ENCODE assay signal across 10 mouse cellular contexts in the genomic region with DNA sequence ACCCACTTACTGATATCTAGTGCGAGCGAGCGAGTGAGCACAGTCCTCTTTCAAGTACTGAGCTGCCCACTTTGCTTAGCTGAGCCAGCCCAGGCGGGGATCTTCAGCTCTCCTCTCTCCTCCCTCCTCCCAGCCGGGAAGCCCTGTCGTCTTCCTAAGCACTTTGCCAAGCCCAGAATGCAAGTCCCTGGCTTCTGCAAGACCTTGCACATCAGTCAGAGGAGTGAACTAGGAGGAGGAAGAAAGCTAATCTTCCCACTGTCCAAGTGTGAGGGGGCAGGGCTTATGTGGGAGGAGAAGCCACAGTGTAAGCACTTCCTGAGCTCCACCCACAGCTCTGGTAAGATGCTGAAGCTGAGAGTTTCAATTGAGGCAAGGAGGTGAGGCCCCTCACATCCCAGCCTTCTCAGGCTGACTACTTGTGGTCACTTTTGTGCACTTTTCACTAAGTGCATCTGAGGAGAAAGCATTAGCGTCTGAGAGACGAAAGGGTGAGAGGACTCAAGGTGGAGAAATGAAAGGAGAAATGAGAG.
DNase-seq lines count a peak whose midpoint lies in the region; ATAC-seq lines count a peak whose summit lies in the region.
"Had no signal": no experiment of that assay in that cellular context is flagged by ENCODE, and none has a peak within 500 bp of the region (broad histone marks: within the 10 kb centered on the region; RNA-seq: fewer than 3 reads in every experiment).

No protein-coding gene starts in this region.

- DNase-seq in forebrain, embryonic 10.5 days (ENCODE audit: extremely low spot score, low spot score), result no peak
- no peak for DNase-seq in kidney, adult 8-10 months
- DNase-seq in A20 (ENCODE audit: low read depth, low spot score) (peak; percentile 55), MN1 (ENCODE audit: low spot score) (no peak)
- DNase-seq in limb, embryonic 11.5 days (ENCODE audit: low spot score), result no peak
- no peak for DNase-seq in adrenal gland, adult 2 months
- DNase-seq: kidney, postnatal 14 days had no signal

- no peaks in the 10 kb centered on the region for H3K27me3 ChIP-seq in forebrain, embryonic 10.5 days (ENCODE audit: poor library complexity, severe bottlenecking)
- no peaks in the 10 kb centered on the region for H3K27me3 ChIP-seq in forebrain, embryonic 15.5 days
- H3K27me3 ChIP-seq in kidney, embryonic 16.5 days (ENCODE audit: insufficient read depth, low read length), result no peaks in the 10 kb centered on the region
- no peaks in the 10 kb centered on the region for H3K27me3 ChIP-seq in limb, embryonic 11.5 days (ENCODE audit: control insufficient read depth, insufficient read depth, low read length)
- H3K27me3 ChIP-seq: liver, embryonic 15.5 days had no signal

- peak overlapping the region; percentile 54; the same call in 1 of the 2 replicates for H3K27ac ChIP-seq in forebrain, embryonic 10.5 days
- no peak overlapping the region for H3K27ac ChIP-seq in forebrain, embryonic 15.5 days (replicated peaks)
- H3K27ac ChIP-seq in kidney, embryonic 16.5 days (ENCODE audit: low read length), result no peak overlapping the region
- no peak overlapping the region for H3K27ac ChIP-seq in limb, embryonic 11.5 days (replicated peaks; ENCODE audit: low read depth, low read length)
- H3K27ac ChIP-seq: liver, embryonic 15.5 days had no signal

- H3K36me3 ChIP-seq in forebrain, embryonic 10.5 days (replicated peaks), result no peaks in the 10 kb centered on the region
- no peaks in the 10 kb centered on the region for H3K36me3 ChIP-seq in forebrain, embryonic 15.5 days
- H3K36me3 ChIP-seq in kidney, embryonic 16.5 days (ENCODE audit: insufficient read depth, low read length), result no peaks in the 10 kb centered on the region
- H3K36me3 ChIP-seq in limb, embryonic 11.5 days (ENCODE audit: control insufficient read depth, insufficient read depth, low read length), result no peaks in the 10 kb centered on the region
- H3K36me3 ChIP-seq: liver, embryonic 15.5 days had no signal

- 23% methylated on average over 8 of the region's 8 CpGs for WGBS in forebrain, embryonic 10.5 days
- 40% methylated on average over 8 of the region's 8 CpGs for WGBS in forebrain, embryonic 15.5 days
- WGBS in kidney, embryonic 16.5 days, result 26% methylated on average over 8 of the region's 8 CpGs
- WGBS in limb, embryonic 11.5 days, result 39% methylated on average over 8 of the region's 8 CpGs

- H3K9ac ChIP-seq in forebrain, embryonic 15.5 days (replicated peaks), result no peak overlapping the region
- H3K9ac ChIP-seq in kidney, embryonic 16.5 days (replicated peaks; ENCODE audit: low read length), result no peak overlapping the region
- no peak overlapping the region for H3K9ac ChIP-seq in limb, embryonic 11.5 days (ENCODE audit: low read length)
- H3K9ac ChIP-seq: liver, embryonic 15.5 days had no signal

- ATAC-seq in forebrain, embryonic 15.5 days (replicated peaks), result no peak; the same call in 1 of the 2 replicates
- peak; percentile 69; the same call in 1 of the 2 replicates for ATAC-seq in kidney, embryonic 16.5 days (ENCODE audit: low FRiP score, low TSS enrichment)
- ATAC-seq in limb, embryonic 11.5 days (ENCODE audit: insufficient number of reproducible peaks, low FRiP score, low TSS enrichment, low read depth), result no peak

- H3K4me1 ChIP-seq in forebrain, embryonic 10.5 days, result peaks cover 9% of the 10 kb centered on the region
- H3K4me1 ChIP-seq in forebrain, embryonic 15.5 days, result no peaks in the 10 kb centered on the region; the same call in 1 of the 2 replicates
- no peaks in the 10 kb centered on the region for H3K4me1 ChIP-seq in kidney, embryonic 16.5 days (ENCODE audit: insufficient read depth, low read length)
- H3K4me1 ChIP-seq in limb, embryonic 11.5 days (ENCODE audit: control insufficient read depth, insufficient read depth, low read length), result no peaks in the 10 kb centered on the region
- H3K4me1 ChIP-seq: liver, embryonic 15.5 days had no signal

- no peaks in the 10 kb centered on the region for H3K9me3 ChIP-seq in forebrain, embryonic 10.5 days
- no peaks in the 10 kb centered on the region for H3K9me3 ChIP-seq in forebrain, embryonic 15.5 days
- H3K9me3 ChIP-seq in kidney, embryonic 16.5 days (ENCODE audit: low read length), result no peaks in the 10 kb centered on the region
- no peaks in the 10 kb centered on the region for H3K9me3 ChIP-seq in limb, embryonic 11.5 days (ENCODE audit: control insufficient read depth, low read length)
- H3K9me3 ChIP-seq: liver, embryonic 15.5 days had no signal

- no peak overlapping the region for H3K4me2 ChIP-seq in forebrain, embryonic 15.5 days (replicated peaks)
- H3K4me2 ChIP-seq in kidney, embryonic 16.5 days (replicated peaks; ENCODE audit: low read depth, low read length), result peak overlapping the region; percentile 32
- 0 out of 2 replicates have a peak overlapping the region, but pooled peaks have one; percentile 17 for H3K4me2 ChIP-seq in limb, embryonic 11.5 days (ENCODE audit: low read depth, severe bottlenecking)
- H3K4me2 ChIP-seq: liver, embryonic 15.5 days had no signal

- peak overlapping the region; percentile 16; the same call in 1 of the 2 replicates for H3K4me3 ChIP-seq in forebrain, embryonic 10.5 days
- H3K4me3 ChIP-seq in forebrain, embryonic 15.5 days, result no peak overlapping the region
- H3K4me3 ChIP-seq in kidney, embryonic 16.5 days (ENCODE audit: low read length), result no peak overlapping the region
- H3K4me3 ChIP-seq in limb, embryonic 11.5 days (ENCODE audit: low read depth, low read length), result no peak overlapping the region
- H3K4me3 ChIP-seq: liver, embryonic 15.5 days had no signal
